Mouse (Mus musculus): ENCODE data around the gene Rbm18.

Rbm18 gene

GRCm38 (mm10) chr2:36071660-36072305 is 64.8 kb downstream of the Rbm18 start:
- no peak for DNase-seq (ENCODE audit: low spot score)

GRCm38 (mm10) chr2:36067132-36067531 is 69.4 kb downstream of the Rbm18 start:
- DNase-seq (ENCODE audit: low spot score), result no peak

Data from ovary, postnatal 14 days (tissue).